Mouse (Mus musculus): ENCODE data around the gene Sept11.

DNA sequence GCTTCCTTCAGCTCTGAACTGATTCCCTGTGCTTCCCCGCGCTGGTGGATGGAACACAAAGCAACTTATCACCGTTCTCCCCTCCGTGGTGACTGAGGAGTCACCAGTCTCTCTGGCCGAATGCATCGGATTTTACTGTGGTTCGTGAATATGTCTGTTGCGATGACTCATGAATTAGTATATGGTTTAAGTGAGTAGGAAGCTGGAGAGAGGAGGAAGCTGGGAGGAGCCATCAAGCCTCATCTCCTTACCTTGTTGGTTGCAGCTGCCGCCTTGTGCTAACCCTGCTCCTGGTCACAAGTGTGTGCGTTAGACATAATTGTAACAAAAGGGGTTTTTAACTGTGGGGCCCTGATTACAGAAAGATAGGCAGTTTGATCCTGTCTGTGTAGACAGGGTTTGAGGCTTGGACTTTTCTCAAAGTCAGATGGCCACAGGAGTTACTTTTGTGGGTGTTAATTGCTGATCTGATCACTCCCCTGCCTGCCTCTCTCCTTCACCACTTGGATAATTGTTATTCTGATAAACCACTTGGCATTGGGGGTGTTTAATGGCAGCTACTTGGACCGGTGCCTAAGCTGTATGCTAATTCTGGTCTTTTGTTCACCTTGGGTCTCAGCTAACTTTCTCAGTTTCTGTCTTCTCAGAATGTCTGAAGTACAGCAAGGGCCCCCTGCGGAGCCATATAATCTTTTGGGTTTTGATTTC lies 33.1 kb downstream of the Sept11 start:
- TF ChIP-seq CTCF (IDR thresholded peaks at IDR 0.05; ENCODE audit: low read depth) (no peak), EP300 (IDR thresholded peaks at IDR 0.05; ENCODE audit: low read depth) (no peak)
